Mouse (Mus musculus): ENCODE data around the gene 1190005I06Rik. TPM values are rescaled to one million over a fixed set of nuclear protein-coding genes. Genes with fewer than 3 reads are reported as not detected.

The 1190005I06Rik gene
- polyA plus RNA-seq, 1 experiment from 2014 or later = 5.2 TPM

- Histone ChIP-seq H3K27ac (replicated peaks) (no peak overlapping the region), H3K4me1 (peaks cover 13% of the 10 kb centered on the region), H3K36me3 (peaks cover 99% of the 10 kb centered on the region), H3K4me3 (no peak overlapping the region), H3K27me3 (no peaks in the 10 kb centered on the region), H3K4me2 (replicated peaks) (no peak overlapping the region), H3K9ac (replicated peaks) (no peak overlapping the region), H3K9me3 (no peaks in the 10 kb centered on the region)
- no peak for ATAC-seq (ENCODE audit: low FRiP score, low read depth)
- 81% methylated on average over 8 of the region's 8 CpGs for WGBS
Measured at GRCm38 (mm10) chr8:120571561-120571960, 75.9 kb downstream of the 1190005I06Rik start.

- WGBS = 63% methylated on average over 13 of the region's 13 CpGs
- H3K9me3 ChIP-seq = no peaks in the 10 kb centered on the region
- H3K4me2 ChIP-seq (replicated peaks) = no peak overlapping the region
- ATAC-seq (ENCODE audit: low FRiP score, low read depth) = no peak
- peak overlapping the region; percentile 46; the same call in 1 of the 2 replicates for H3K27ac ChIP-seq (replicated peaks)
- H3K4me1 ChIP-seq = peaks cover 21% of the 10 kb centered on the region
- no peak overlapping the region for H3K4me3 ChIP-seq
- peaks cover 90% of the 10 kb centered on the region for H3K36me3 ChIP-seq
- H3K9ac ChIP-seq (replicated peaks) = no peak overlapping the region
- H3K27me3 ChIP-seq = no peaks in the 10 kb centered on the region
Measured at GRCm38 (mm10) chr8:120569939-120570715, 77.3 kb downstream of the 1190005I06Rik start.

GRCm38 (mm10) chr8:120569123-120569522 is 78.3 kb downstream of the 1190005I06Rik start:
- H3K9me3 ChIP-seq = no peaks in the 10 kb centered on the region
- H3K9ac ChIP-seq (replicated peaks) = no peak overlapping the region
- no peak for ATAC-seq (ENCODE audit: low FRiP score, low read depth)
- H3K36me3 ChIP-seq = peaks cover 80% of the 10 kb centered on the region
- peaks cover 30% of the 10 kb centered on the region for H3K4me1 ChIP-seq
- 0 out of 2 replicates have a peak overlapping the region, but pooled peaks have one; percentile 46 for H3K27ac ChIP-seq (replicated peaks)
- H3K27me3 ChIP-seq = no peaks in the 10 kb centered on the region
- no peak overlapping the region for H3K4me2 ChIP-seq (replicated peaks)
- no peak overlapping the region for H3K4me3 ChIP-seq
- WGBS = 95% methylated on average over 17 of the region's 17 CpGs

GRCm38 (mm10) chr8:120568164-120568798 is 79.2 kb downstream of the 1190005I06Rik start:
- WGBS = 95% methylated on average over 37 of the region's 37 CpGs
- Histone ChIP-seq H3K4me2 (replicated peaks) (no peak overlapping the region), H3K27ac (replicated peaks) (peak overlapping the region; percentile 2), H3K4me1 (peaks cover 39% of the 10 kb centered on the region), H3K4me3 (no peak overlapping the region), H3K36me3 (peaks cover 72% of the 10 kb centered on the region), H3K9me3 (no peaks in the 10 kb centered on the region), H3K27me3 (no peaks in the 10 kb centered on the region), H3K9ac (replicated peaks) (no peak overlapping the region)
- no peak for ATAC-seq (ENCODE audit: low FRiP score, low read depth)

- H3K9ac ChIP-seq (replicated peaks) = no peak overlapping the region
- peak overlapping the region; percentile 2 for H3K27ac ChIP-seq (replicated peaks)
- peaks cover 44% of the 10 kb centered on the region for H3K4me1 ChIP-seq
- no peak for ATAC-seq (ENCODE audit: low FRiP score, low read depth)
- 97% methylated on average over 17 of the region's 17 CpGs for WGBS
- H3K36me3 ChIP-seq = peaks cover 66% of the 10 kb centered on the region
- H3K4me3 ChIP-seq = no peak overlapping the region
- no peaks in the 10 kb centered on the region for H3K27me3 ChIP-seq
- H3K4me2 ChIP-seq (replicated peaks) = no peak overlapping the region
- H3K9me3 ChIP-seq = no peaks in the 10 kb centered on the region
Measured at GRCm38 (mm10) chr8:120567731-120568130, 79.7 kb downstream of the 1190005I06Rik start.

GRCm38 (mm10) chr8:120566681-120567080 is 80.8 kb downstream of the 1190005I06Rik start:
- H3K36me3 ChIP-seq = peaks cover 59% of the 10 kb centered on the region
- H3K9ac ChIP-seq (replicated peaks) = no peak overlapping the region
- peaks cover 55% of the 10 kb centered on the region for H3K4me1 ChIP-seq
- 0 out of 2 replicates have a peak overlapping the region, but pooled peaks have one; percentile 88 for H3K27ac ChIP-seq (replicated peaks)
- no peak for ATAC-seq (ENCODE audit: low FRiP score, low read depth)
- WGBS = 93% methylated on average over 8 of the region's 8 CpGs
- no peak overlapping the region for H3K4me3 ChIP-seq
- H3K27me3 ChIP-seq = no peaks in the 10 kb centered on the region; the same call in 1 of the 2 replicates
- no peak overlapping the region for H3K4me2 ChIP-seq (replicated peaks)
- H3K9me3 ChIP-seq = no peaks in the 10 kb centered on the region

GRCm38 (mm10) chr8:120565151-120565711 is 82.2 kb downstream of the 1190005I06Rik start:
- Histone ChIP-seq H3K4me1 (peaks cover 66% of the 10 kb centered on the region), H3K27ac (replicated peaks) (peak overlapping the region; percentile 88), H3K27me3 (no peaks in the 10 kb centered on the region; the same call in 1 of the 2 replicates), H3K4me2 (replicated peaks) (0 out of 2 replicates have a peak overlapping the region, but pooled peaks have one; percentile 9), H3K4me3 (no peak overlapping the region), H3K36me3 (peaks cover 46% of the 10 kb centered on the region), H3K9ac (replicated peaks) (peak overlapping the region; percentile 6; the same call in 1 of the 2 replicates), H3K9me3 (no peaks in the 10 kb centered on the region)
- WGBS = 10% methylated on average over 7 of the region's 7 CpGs
- ATAC-seq (ENCODE audit: low FRiP score, low read depth) = peak; percentile 28

GRCm38 (mm10) chr8:120563851-120564837 is 83.3 kb downstream of the 1190005I06Rik start:
- Histone ChIP-seq H3K27ac (replicated peaks) (peak overlapping the region; percentile 88), H3K9ac (replicated peaks) (no peak overlapping the region; the same call in 1 of the 2 replicates), H3K4me2 (replicated peaks) (peak overlapping the region; percentile 15), H3K36me3 (peaks cover 35% of the 10 kb centered on the region), H3K4me3 (no peak overlapping the region), H3K4me1 (peaks cover 77% of the 10 kb centered on the region), H3K27me3 (no peaks in the 10 kb centered on the region; the same call in 1 of the 2 replicates), H3K9me3 (no peaks in the 10 kb centered on the region)
- ATAC-seq (ENCODE audit: low FRiP score, low read depth) = peak; percentile 46
- 9% methylated on average over 20 of the region's 20 CpGs for WGBS

- H3K27ac ChIP-seq (replicated peaks) = peak overlapping the region; percentile 88
- peaks cover 27% of the 10 kb centered on the region for H3K36me3 ChIP-seq
- peak; percentile 36 for ATAC-seq (ENCODE audit: low FRiP score, low read depth)
- peaks cover 2% of the 10 kb centered on the region; the same call in 1 of the 2 replicates for H3K27me3 ChIP-seq
- H3K4me1 ChIP-seq = peaks cover 85% of the 10 kb centered on the region
- H3K4me2 ChIP-seq (replicated peaks) = peak overlapping the region; percentile 15
- H3K4me3 ChIP-seq = no peak overlapping the region
- WGBS = 13% methylated on average over 8 of the region's 8 CpGs
- 0 out of 2 replicates have a peak overlapping the region, but pooled peaks have one; percentile 1 for H3K9ac ChIP-seq (replicated peaks)
- no peaks in the 10 kb centered on the region for H3K9me3 ChIP-seq
Measured at GRCm38 (mm10) chr8:120563348-120563724, 84.1 kb downstream of the 1190005I06Rik start.

- peak overlapping the region; percentile 88 for H3K27ac ChIP-seq (replicated peaks)
- peaks cover 22% of the 10 kb centered on the region for H3K36me3 ChIP-seq
Measured at GRCm38 (mm10) chr8:120562680-120563347, 84.6 kb downstream of the 1190005I06Rik start.

More at GRCm38 (mm10) chr8:120562680-120563347, 84.6 kb downstream of the 1190005I06Rik start:
- H3K4me3 ChIP-seq = no peak overlapping the region
- H3K27me3 ChIP-seq = peaks cover 6% of the 10 kb centered on the region; the same call in 1 of the 2 replicates
- no peak for ATAC-seq (ENCODE audit: low FRiP score, low read depth)
- H3K9me3 ChIP-seq = no peaks in the 10 kb centered on the region
- H3K4me1 ChIP-seq = peaks cover 90% of the 10 kb centered on the region
- 78% methylated on average over 18 of the region's 18 CpGs for WGBS
- H3K9ac ChIP-seq (replicated peaks) = 0 out of 2 replicates have a peak overlapping the region, but pooled peaks have one; percentile 1
- no peak overlapping the region for H3K4me2 ChIP-seq (replicated peaks)
